Mouse (Mus musculus) thymus, adult 2 months (tissue): ENCODE results near the gene 4930486L24Rik. TPM values are rescaled to one million over a fixed set of nuclear protein-coding genes. Genes with fewer than 3 reads are reported as not detected.

Source experiments
- DNase-seq: peaks from one replicate; pipeline ENCODE4 v3.0.0; 2021
- H3K27ac ChIP-seq: fragments of 200-500 bp; 2 replicates; pipeline ENCODE4 v1.5.1; 2012; ENCODE audit warnings: low read length, control low read depth; ENCODE audit not compliant: control insufficient read depth, insufficient read depth
- H3K27me3 ChIP-seq: fragments of 200-500 bp; 2 replicates; pipeline ENCODE4 v1.6.1; 2012; ENCODE audit warnings: mild to moderate bottlenecking, low read length, moderate library complexity, mixed read lengths; ENCODE audit not compliant: control insufficient read depth, insufficient read depth
- H3K36me3 ChIP-seq: fragments of 200-500 bp; 2 replicates; pipeline ENCODE4 v1.6.1; 2012; ENCODE audit warnings: mild to moderate bottlenecking, low read length, moderate library complexity; ENCODE audit not compliant: control insufficient read depth, insufficient read depth
- H3K4me1 ChIP-seq: fragments of 200-500 bp; replicated peaks from 2 replicates; pipeline ENCODE4 v1.6.1; 2012; ENCODE audit warnings: low read length; ENCODE audit not compliant: control insufficient read depth, insufficient read depth
- H3K4me3 ChIP-seq: fragments of 200-500 bp; 2 replicates; pipeline ENCODE4 v1.5.1; 2012; ENCODE audit warnings: mild to moderate bottlenecking, low read length, control low read depth, moderate library complexity; ENCODE audit not compliant: control insufficient read depth, insufficient read depth
- CTCF ChIP-seq: fragments of 200-500 bp; IDR thresholded peaks from 2 replicates; pipeline ENCODE4 v1.5.1; 2012; ENCODE audit warnings: mild to moderate bottlenecking, control low read depth, low read length, moderate library complexity, borderline replicate concordance; ENCODE audit not compliant: control insufficient read depth, poor library complexity, insufficient read depth; ENCODE audit errors: extremely low read depth
- POLR2A ChIP-seq: fragments of 200-500 bp; IDR thresholded peaks from 2 replicates; pipeline ENCODE4 v1.6.1; 2012; ENCODE audit warnings: mild to moderate bottlenecking, low read length, control low read depth, moderate library complexity; ENCODE audit not compliant: control insufficient read depth, poor library complexity, insufficient read depth; ENCODE audit errors: extremely low read depth
- WGBS: fragments of 180-500 bp; shearing (Covaris S2); methylation state at CpG from one replicate; pipeline ENCODE4 v1.1.7; 2018; 5-methylcytosine and 5-hydroxymethylcytosine counted together
- polyA plus RNA-seq: library from polyadenylated mRNA; depleted of rRNA; stranded (reverse); fragments of >200 nt; gene quantifications from 2 replicates; pipeline ENCODE4 v1.2.3, GENCODE M21; 2012

Gene 4930486L24Rik
- polyA plus RNA-seq, 1 experiment = 0.19 TPM

DNA sequence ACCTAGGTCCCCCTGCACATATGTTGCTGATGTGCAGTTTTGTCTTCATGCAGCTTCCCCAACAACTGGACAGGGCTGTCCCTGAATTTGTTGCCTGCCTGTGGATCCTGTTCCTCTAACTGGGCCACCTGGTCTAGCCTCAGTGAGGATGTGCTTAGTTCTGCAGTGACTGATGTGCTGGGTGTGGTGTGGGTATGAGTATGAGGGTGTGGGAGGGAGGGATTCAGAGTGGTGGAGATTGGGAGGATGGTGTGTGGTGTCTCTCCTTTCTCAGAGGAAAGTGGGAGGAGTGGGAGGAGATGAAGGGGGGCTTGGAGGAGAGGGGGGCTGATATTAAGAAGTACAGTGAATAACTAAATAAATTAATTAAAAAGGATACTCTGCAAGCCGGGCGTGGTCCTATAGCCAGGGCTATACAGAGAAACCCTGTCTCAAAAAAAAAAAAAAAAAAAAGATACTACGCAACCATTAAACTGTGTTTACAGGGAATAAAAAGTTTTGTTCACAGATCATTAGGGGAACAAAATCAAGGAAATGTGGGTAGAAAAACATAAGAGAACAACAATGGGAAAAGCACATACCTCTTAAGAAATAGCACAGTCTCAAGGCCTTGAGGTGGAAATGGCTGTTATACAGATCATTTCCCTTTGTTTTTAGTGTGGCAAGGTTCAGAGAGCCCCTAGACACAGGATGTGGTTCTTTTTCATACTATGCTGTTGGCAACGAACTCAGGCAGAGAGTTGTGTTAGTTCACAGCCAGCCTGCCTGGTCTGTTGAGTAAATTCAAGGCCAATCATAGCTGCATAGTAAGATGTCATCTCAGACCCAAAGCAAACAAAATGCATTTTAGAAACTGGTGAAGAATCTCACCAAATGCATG is 15.8 kb downstream of the 4930486L24Rik start:
- WGBS = 54% methylated on average over 4 of the region's 4 CpGs
- Histone ChIP-seq H3K4me3 (no peak overlapping the region), H3K4me1 (peaks cover 10% of the 10 kb centered on the region), H3K27me3 (no peaks in the 10 kb centered on the region), H3K27ac (peak overlapping the region; percentile 87), H3K36me3 (no peaks in the 10 kb centered on the region)
- DNase-seq = peak; percentile 69
- TF ChIP-seq CTCF (no peak), POLR2A (no peak)

DNA sequence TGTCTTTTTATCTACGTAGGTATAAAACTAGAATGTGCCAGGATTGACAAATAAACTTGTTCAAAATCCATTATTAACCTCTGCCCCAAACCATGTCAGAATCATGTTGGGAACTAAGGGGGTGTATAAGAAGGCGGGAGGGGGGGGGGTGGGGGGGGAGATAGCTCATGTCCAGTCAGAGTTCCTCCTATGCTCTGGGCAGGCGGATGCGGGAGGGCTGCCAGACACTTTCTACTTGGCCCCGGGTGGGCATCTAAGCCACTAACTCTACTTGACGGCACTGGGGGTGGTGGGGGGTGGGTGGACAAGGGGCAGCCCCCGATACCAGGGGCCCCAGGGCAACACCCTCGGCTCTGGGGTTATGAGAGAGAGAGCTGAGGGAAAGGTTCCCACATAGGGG is 21.1 kb downstream of the 4930486L24Rik start:
- Histone ChIP-seq H3K4me1 (peaks cover 13% of the 10 kb centered on the region), H3K4me3 (no peak overlapping the region), H3K27ac (no peak overlapping the region), H3K36me3 (no peaks in the 10 kb centered on the region), H3K27me3 (no peaks in the 10 kb centered on the region)
- DNase-seq = no peak
- TF ChIP-seq CTCF (no peak), POLR2A (no peak)
- WGBS = 89% methylated on average over 8 of the region's 8 CpGs

DNA sequence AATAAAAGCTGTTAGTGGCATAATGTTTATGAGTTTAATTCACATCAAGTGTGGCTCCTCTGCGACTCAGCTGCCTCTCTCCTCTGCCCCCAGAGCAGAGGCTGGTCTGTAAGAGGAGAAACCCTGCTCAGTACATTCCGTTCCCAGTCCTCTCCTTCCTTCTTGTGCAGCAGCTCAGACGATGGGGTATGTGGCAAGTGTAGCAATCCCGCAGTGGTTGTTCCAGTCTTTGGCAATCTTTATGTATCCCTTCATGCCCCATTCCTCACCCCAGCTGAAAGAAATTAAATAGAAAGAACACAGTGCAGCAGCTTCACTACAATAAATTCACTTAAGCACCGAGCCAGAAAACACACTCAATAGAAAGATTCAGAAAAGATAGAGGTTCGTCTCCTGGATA is 21.6 kb downstream of the 4930486L24Rik start:
- H3K36me3 ChIP-seq = no peaks in the 10 kb centered on the region
- no peaks in the 10 kb centered on the region for H3K27me3 ChIP-seq
- TF ChIP-seq POLR2A = no peak
- no peak for TF ChIP-seq CTCF
- H3K4me1 ChIP-seq = peaks cover 8% of the 10 kb centered on the region
- H3K27ac ChIP-seq = no peak overlapping the region
- 76% methylated on average over 6 of the region's 6 CpGs for whole genome bisulfite sequencing
- no peak for DNase-seq
- no peak overlapping the region for H3K4me3 ChIP-seq

DNA sequence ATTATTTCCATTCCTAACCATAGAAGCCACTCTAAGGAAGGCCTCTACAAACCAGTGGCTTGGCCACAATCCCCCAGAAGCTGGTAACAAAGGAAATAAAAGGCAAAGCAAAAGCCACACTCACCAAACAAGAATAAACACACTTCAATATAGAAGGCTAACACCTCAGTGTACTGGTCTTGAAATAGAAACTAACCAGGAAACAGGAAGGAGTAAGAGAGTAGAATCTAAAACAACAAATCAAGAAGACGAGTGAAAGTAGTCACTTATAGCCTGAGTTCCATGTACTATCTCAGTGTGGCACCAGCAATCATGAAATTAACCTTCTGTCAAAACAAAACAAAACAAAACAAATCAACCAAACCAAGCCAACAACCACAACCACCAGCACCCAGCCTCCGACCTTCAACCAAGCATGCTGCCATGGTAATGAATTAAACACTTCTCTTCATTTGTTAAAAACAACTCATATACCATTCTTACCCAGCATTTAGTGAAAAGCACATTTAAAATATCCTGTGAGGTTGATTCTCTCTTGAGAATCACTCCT is 24.8 kb downstream of the 4930486L24Rik start:
- H3K27ac ChIP-seq = peak overlapping the region; percentile 27; the same call in 1 of the 2 replicates
- H3K27me3 ChIP-seq = no peaks in the 10 kb centered on the region
- H3K36me3 ChIP-seq = no peaks in the 10 kb centered on the region
- 40% methylated on average over 2 of the region's 2 CpGs for WGBS
- no peak for DNase-seq
- no peak for TF ChIP-seq CTCF
- no peak for TF ChIP-seq POLR2A
- H3K4me3 ChIP-seq = no peak overlapping the region
- H3K4me1 ChIP-seq = peaks cover 5% of the 10 kb centered on the region

DNA sequence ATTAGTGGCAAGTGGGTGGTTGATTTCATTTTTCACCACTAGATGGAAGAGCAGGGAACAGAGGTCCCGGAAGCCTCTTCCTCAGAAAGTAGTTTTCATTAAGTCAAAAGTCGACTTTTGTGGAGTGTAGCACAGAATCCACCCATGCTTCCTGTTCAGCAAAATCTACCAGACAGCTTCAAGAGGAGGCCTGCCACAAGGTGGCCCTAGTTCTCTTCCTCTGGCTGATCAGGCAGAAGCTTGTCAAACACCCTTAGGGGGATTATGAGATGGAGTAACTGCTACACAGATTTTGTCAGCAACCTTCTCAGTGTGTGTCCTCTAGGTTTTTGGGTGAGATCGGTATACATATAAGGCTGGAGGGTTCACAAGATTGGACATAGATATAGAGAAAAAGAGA is 38.2 kb downstream of the 4930486L24Rik start:
- TF ChIP-seq POLR2A (no peak), CTCF (no peak)
- H3K36me3 ChIP-seq = no peaks in the 10 kb centered on the region
- no peaks in the 10 kb centered on the region for H3K27me3 ChIP-seq
- 34% methylated on average over 3 of the region's 3 CpGs for WGBS
- no peak overlapping the region for H3K27ac ChIP-seq
- H3K4me1 ChIP-seq = no peaks in the 10 kb centered on the region
- H3K4me3 ChIP-seq = no peak overlapping the region
- peak; percentile 70 for DNase-seq

DNA sequence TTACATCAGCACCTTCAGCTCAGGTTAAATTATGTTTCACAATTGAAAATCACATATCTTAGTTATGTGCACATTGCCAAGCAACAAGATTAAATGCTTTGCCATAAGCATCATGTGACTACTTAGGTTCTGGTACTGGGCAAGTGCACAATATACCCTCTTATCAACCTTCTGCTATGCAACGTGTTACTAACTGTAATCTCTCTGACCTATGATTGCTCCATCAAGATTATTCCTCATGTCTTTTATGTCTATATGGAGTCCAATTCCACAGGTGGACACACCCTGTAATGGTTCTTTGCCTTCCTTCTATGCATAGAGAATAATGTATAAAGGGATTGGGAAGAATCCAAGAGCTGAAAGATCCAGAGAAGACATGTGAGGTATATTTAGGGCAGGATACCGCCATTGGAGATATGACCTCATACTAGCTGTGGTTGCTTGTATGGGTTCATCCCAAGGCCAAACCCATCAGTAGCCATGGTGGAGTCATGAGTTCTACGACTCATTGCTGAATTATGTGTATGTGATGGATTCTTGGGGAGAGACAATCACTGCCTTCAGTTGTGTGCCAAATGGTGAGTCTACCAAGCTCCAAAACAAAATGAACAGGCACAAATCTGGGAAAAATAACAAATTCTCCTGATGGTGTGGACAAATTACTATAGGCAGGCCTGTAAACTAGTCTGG is 43.6 kb downstream of the 4930486L24Rik start:
- no peak for DNase-seq
- TF ChIP-seq POLR2A (no peak), CTCF (no peak)
- Histone ChIP-seq H3K4me1 (no peaks in the 10 kb centered on the region), H3K27ac (no peak overlapping the region), H3K4me3 (no peak overlapping the region), H3K27me3 (no peaks in the 10 kb centered on the region), H3K36me3 (no peaks in the 10 kb centered on the region)
- 92% methylated on average over 3 of the region's 3 CpGs for WGBS
